Mouse (Mus musculus) stomach, embryonic 16.5 days (tissue): Measurements from ENCODE around the gene Parp14. TPM values are rescaled to one million over a fixed set of nuclear protein-coding genes. Genes with fewer than 3 reads are reported as not detected.

Experiments
- ATAC-seq: fragments of 200-750 bp; cut with Nextera tagmentation; 2 replicates; pipeline ENCODE4 v1.8.0; 2017; ENCODE audit warnings: moderate number of reproducible peaks, moderate TSS enrichment; ENCODE audit not compliant: insufficient read depth, low FRiP score
- H3K27ac ChIP-seq: fragments of 300-500 bp; sonication (generic); 2 replicates; pipeline ENCODE4 v1.5.1; 2014; ENCODE audit warnings: low read length
- H3K27me3 ChIP-seq: fragments of 300-500 bp; sonication (generic); 2 replicates; pipeline ENCODE4 v1.6.1; 2014; ENCODE audit warnings: low read length, control low read depth, mixed read lengths; ENCODE audit not compliant: control insufficient read depth, insufficient read depth
- H3K36me3 ChIP-seq: fragments of 300-500 bp; sonication (generic); 2 replicates; pipeline ENCODE4 v1.6.1; 2014; ENCODE audit warnings: low read length; ENCODE audit not compliant: control insufficient read depth, insufficient read depth
- H3K4me1 ChIP-seq: fragments of 300-500 bp; sonication (generic); 2 replicates; pipeline ENCODE4 v1.6.1; 2014; ENCODE audit warnings: low read length, control low read depth, mixed read lengths; ENCODE audit not compliant: control insufficient read depth, insufficient read depth
- H3K4me2 ChIP-seq: fragments of 300-500 bp; sonication (generic); 2 replicates; pipeline ENCODE4 v1.6.1; 2014; ENCODE audit warnings: low read depth, low read length, mixed read lengths
- H3K4me3 ChIP-seq: fragments of 300-500 bp; sonication (generic); replicated peaks from 2 replicates; pipeline ENCODE4 v1.5.1; 2014; ENCODE audit warnings: mild to moderate bottlenecking, low read length
- H3K9ac ChIP-seq: fragments of 300-500 bp; sonication (generic); 2 replicates; pipeline ENCODE4 v1.6.1; 2014; ENCODE audit warnings: low read length
- H3K9me3 ChIP-seq: fragments of 300-500 bp; sonication (generic); replicated peaks from 2 replicates; pipeline ENCODE4 v1.6.1; 2016; ENCODE audit warnings: low read length, control low read depth; ENCODE audit not compliant: control insufficient read depth
- WGBS: fragments of 180-500 bp; shearing (Covaris S2); extraction: QIAGEN DNeasy Blood & Tissue Kit; methylation state at CpG from one replicate; pipeline ENCODE4 v1.1.7; 2014; 5-methylcytosine and 5-hydroxymethylcytosine counted together
- polyA plus RNA-seq: library from polyadenylated mRNA; unstranded; fragments of >200 nt; fragmentation: Nextera tagmentation; extraction: Ambion mirVana; gene quantifications from 2 replicates; pipeline ENCODE4 v1.2.1, GENCODE M21; 2015

Gene Parp14
- polyA plus RNA-seq, 1 experiment from 2014 or later: 2.2 TPM

GRCm38 (mm10) chr16:35874416-35874815 is 3.1 kb upstream of the Parp14 start:
- 23% methylated on average over 3 of the region's 3 CpGs for WGBS

GRCm38 (mm10) chr16:35872410-35873006 is 1.2 kb upstream of the Parp14 start:
- no peak for ATAC-seq
- Histone ChIP-seq H3K9me3 (no peaks in the 10 kb centered on the region), H3K27ac (no peak overlapping the region), H3K4me1 (peaks cover 7% of the 10 kb centered on the region; the same call in 1 of the 2 replicates), H3K4me3 (peak overlapping the region; percentile 88; the same call in 1 of the 2 replicates), H3K27me3 (no peaks in the 10 kb centered on the region; the same call in none of the 2 replicates), H3K9ac (no peak overlapping the region), H3K4me2 (peak overlapping the region; percentile 80), H3K36me3 (no peaks in the 10 kb centered on the region)
- WGBS: 30% methylated on average over 14 of the region's 14 CpGs

More at GRCm38 (mm10) chr16:35874416-35874815, 3.1 kb upstream of the Parp14 start:
- no peak overlapping the region for H3K4me3 ChIP-seq
- H3K9ac ChIP-seq: no peak overlapping the region
- H3K4me1 ChIP-seq: peaks cover 7% of the 10 kb centered on the region; the same call in 1 of the 2 replicates
- H3K4me2 ChIP-seq: no peak overlapping the region
- no peak overlapping the region for H3K27ac ChIP-seq
- ATAC-seq: no peak
- H3K9me3 ChIP-seq: no peaks in the 10 kb centered on the region
- H3K27me3 ChIP-seq: no peaks in the 10 kb centered on the region; the same call in none of the 2 replicates
- H3K36me3 ChIP-seq: no peaks in the 10 kb centered on the region

- Histone ChIP-seq H3K4me2 (peak overlapping the region; percentile 80), H3K9me3 (no peaks in the 10 kb centered on the region), H3K4me1 (peaks cover 7% of the 10 kb centered on the region; the same call in 1 of the 2 replicates), H3K27ac (no peak overlapping the region), H3K4me3 (peak overlapping the region; percentile 88), H3K9ac (peak overlapping the region; percentile 90), H3K36me3 (no peaks in the 10 kb centered on the region), H3K27me3 (no peaks in the 10 kb centered on the region; the same call in none of the 2 replicates)
- no peak for ATAC-seq
- WGBS: 19% methylated on average over 12 of the region's 12 CpGs
Measured at GRCm38 (mm10) chr16:35871898-35872297, 554 bp upstream of the Parp14 start.

GRCm38 (mm10) chr16:35870581-35871047 is 730 bp downstream of the Parp14 start:
- 0 out of 2 replicates have a peak, but pooled peaks have one; percentile 18 for ATAC-seq
- Histone ChIP-seq H3K4me2 (peak overlapping the region; percentile 80), H3K27me3 (no peaks in the 10 kb centered on the region; the same call in none of the 2 replicates), H3K9ac (peak overlapping the region; percentile 90), H3K36me3 (no peaks in the 10 kb centered on the region), H3K4me3 (peak overlapping the region; percentile 88), H3K27ac (0 out of 2 replicates have a peak overlapping the region, but pooled peaks have one; percentile 6), H3K4me1 (peaks cover 7% of the 10 kb centered on the region; the same call in 1 of the 2 replicates), H3K9me3 (no peaks in the 10 kb centered on the region)
- 5% methylated on average over 12 of the region's 12 CpGs for WGBS

GRCm38 (mm10) chr16:35869656-35870055 is 1.7 kb downstream of the Parp14 start:
- 61% methylated on average over 6 of the region's 6 CpGs for WGBS

GRCm38 (mm10) chr16:35869126-35869525 is 2.2 kb downstream of the Parp14 start:
- no peaks in the 10 kb centered on the region; the same call in none of the 2 replicates for H3K27me3 ChIP-seq
- 0 out of 2 replicates have a peak overlapping the region, but pooled peaks have one; percentile 19 for H3K4me3 ChIP-seq
- no peaks in the 10 kb centered on the region for H3K36me3 ChIP-seq
- 31% methylated on average over 3 of the region's 3 CpGs for WGBS
- no peak overlapping the region for H3K9ac ChIP-seq
- H3K9me3 ChIP-seq: no peaks in the 10 kb centered on the region
- ATAC-seq: no peak
- H3K4me2 ChIP-seq: peak overlapping the region; percentile 38
- H3K4me1 ChIP-seq: peaks cover 7% of the 10 kb centered on the region; the same call in 1 of the 2 replicates
- H3K27ac ChIP-seq: 0 out of 2 replicates have a peak overlapping the region, but pooled peaks have one; percentile 55

More at GRCm38 (mm10) chr16:35869656-35870055, 1.7 kb downstream of the Parp14 start:
- H3K4me3 ChIP-seq: no peak overlapping the region
- H3K27ac ChIP-seq: no peak overlapping the region
- peak overlapping the region; percentile 38 for H3K4me2 ChIP-seq
- no peaks in the 10 kb centered on the region for H3K9me3 ChIP-seq
- no peak for ATAC-seq
- peaks cover 7% of the 10 kb centered on the region; the same call in 1 of the 2 replicates for H3K4me1 ChIP-seq
- no peaks in the 10 kb centered on the region for H3K36me3 ChIP-seq
- H3K27me3 ChIP-seq: no peaks in the 10 kb centered on the region; the same call in none of the 2 replicates
- no peak overlapping the region for H3K9ac ChIP-seq

- Histone ChIP-seq H3K36me3 (no peaks in the 10 kb centered on the region), H3K9me3 (no peaks in the 10 kb centered on the region), H3K27ac (no peak overlapping the region), H3K9ac (no peak overlapping the region), H3K27me3 (no peaks in the 10 kb centered on the region; the same call in none of the 2 replicates), H3K4me1 (peaks cover 7% of the 10 kb centered on the region; the same call in 1 of the 2 replicates), H3K4me3 (no peak overlapping the region), H3K4me2 (no peak overlapping the region)
- ATAC-seq: no peak
- 71% methylated on average over 11 of the region's 11 CpGs for WGBS
Measured at GRCm38 (mm10) chr16:35867726-35868125, 3.6 kb downstream of the Parp14 start.

GRCm38 (mm10) chr16:35862057-35862456 is 9.3 kb downstream of the Parp14 start:
- Histone ChIP-seq H3K4me1 (no peaks in the 10 kb centered on the region), H3K4me2 (no peak overlapping the region), H3K27me3 (no peaks in the 10 kb centered on the region), H3K4me3 (no peak overlapping the region), H3K9me3 (no peaks in the 10 kb centered on the region), H3K27ac (no peak overlapping the region), H3K9ac (no peak overlapping the region), H3K36me3 (no peaks in the 10 kb centered on the region)
- WGBS: 87% methylated on average over 1 of the region's 1 CpGs
- no peak for ATAC-seq

GRCm38 (mm10) chr16:35860236-35860635 is 11.1 kb downstream of the Parp14 start:
- H3K4me1 ChIP-seq: no peaks in the 10 kb centered on the region
- 59% methylated on average over 16 of the region's 16 CpGs for WGBS
- no peaks in the 10 kb centered on the region for H3K27me3 ChIP-seq
- no peak overlapping the region for H3K9ac ChIP-seq
- no peak for ATAC-seq
- no peaks in the 10 kb centered on the region for H3K36me3 ChIP-seq
- no peak overlapping the region for H3K4me2 ChIP-seq
- no peak overlapping the region for H3K4me3 ChIP-seq
- no peaks in the 10 kb centered on the region for H3K9me3 ChIP-seq
- no peak overlapping the region for H3K27ac ChIP-seq
